In genomic region chr13:3538223-3538968, GRCm38 (mm10) we compare ENCODE assay signal across 8 mouse cellular contexts. TPM values are rescaled to one million over a fixed set of nuclear protein-coding genes. Genes with fewer than 3 reads are reported as not detected.
DNase-seq lines count a peak whose midpoint lies in the region; ATAC-seq and TF ChIP-seq lines count a peak whose summit lies in the region.

No protein-coding gene starts in this region.

- H3K9ac ChIP-seq in CH12.LX (ENCODE audit: insufficient read depth, low read depth): peak overlapping the region; percentile 95
- H3K9ac ChIP-seq in heart, embryonic 14.5 days (ENCODE audit: low read length): peak overlapping the region; percentile 99
- peak overlapping the region; percentile 96 for H3K9ac ChIP-seq in liver, embryonic 13.5 days

- H3K36me3 ChIP-seq in CH12.LX (replicated peaks in 1 of 2; ENCODE audit: control insufficient read depth in 1 of 2, insufficient read depth in 1 of 2, low read length in 1 of 2): peaks cover 0 to 6% of the 10 kb centered on the region in 2 experiments
- peaks cover 4% of the 10 kb centered on the region for H3K36me3 ChIP-seq in forebrain, embryonic 10.5 days (replicated peaks)
- peaks cover 8% of the 10 kb centered on the region; the same call in 1 of the 2 replicates for H3K36me3 ChIP-seq in heart, embryonic 14.5 days (ENCODE audit: control insufficient read depth, insufficient read depth, low read length)
- H3K36me3 ChIP-seq in liver, embryonic 13.5 days: no peaks in the 10 kb centered on the region; the same call in 1 of the 2 replicates

- peak overlapping the region; percentile 82 for H3K27ac ChIP-seq in CH12.LX (ENCODE audit: insufficient read depth, low read depth)
- peak overlapping the region; percentile 98 for H3K27ac ChIP-seq in forebrain, embryonic 10.5 days
- peak overlapping the region; percentile 97 to 100 for H3K27ac ChIP-seq in heart, embryonic 14.5 days (replicated peaks in 1 of 2; ENCODE audit: control insufficient read depth in 1 of 2, insufficient read depth in 1 of 2, low read depth in 2 of 2, low read length in 2 of 2)
- H3K27ac ChIP-seq in liver, embryonic 13.5 days: peak overlapping the region; percentile 97

- H3K27me3 ChIP-seq in CH12.LX (replicated peaks): no peaks in the 10 kb centered on the region
- H3K27me3 ChIP-seq in forebrain, embryonic 10.5 days (ENCODE audit: poor library complexity, severe bottlenecking): no peaks in the 10 kb centered on the region
- H3K27me3 ChIP-seq in heart, embryonic 14.5 days (ENCODE audit: control insufficient read depth, insufficient read depth, low read length): no peaks in the 10 kb centered on the region
- H3K27me3 ChIP-seq in liver, embryonic 13.5 days: no peaks in the 10 kb centered on the region

- TF ChIP-seq RAD21 in CH12.LX (IDR thresholded peaks at IDR 0.05; ENCODE audit: low read depth, low read length): no peak

- peak; percentile 50 for ATAC-seq in heart, embryonic 14.5 days (ENCODE audit: insufficient number of reproducible peaks, insufficient read depth, low FRiP score, low read depth)
- peak; percentile 72 for ATAC-seq in liver, embryonic 13.5 days (ENCODE audit: low read depth)

- peak overlapping the region; percentile 100 for H3K4me2 ChIP-seq in CH12.LX (ENCODE audit: insufficient read depth, low read depth, poor library complexity, severe bottlenecking)
- peak overlapping the region; percentile 91 for H3K4me2 ChIP-seq in heart, embryonic 14.5 days (ENCODE audit: low read length)
- H3K4me2 ChIP-seq in liver, embryonic 13.5 days: peak overlapping the region; percentile 78

- no peak for TF ChIP-seq EP300 in CH12.LX (IDR thresholded peaks at IDR 0.05; ENCODE audit: low read length)

- no peak for TF ChIP-seq POLR2A in CH12.LX (IDR thresholded peaks at IDR 0.05; ENCODE audit: low read depth, low read length)
- TF ChIP-seq POLR2A in brain, embryonic 14.5 days (IDR thresholded peaks at IDR 0.05; ENCODE audit: borderline replicate concordance, extremely low read depth, insufficient read depth, insufficient read length, poor library complexity, severe bottlenecking): no peak

- under 1% methylated on average over 59 of the region's 59 CpGs for WGBS in forebrain, embryonic 10.5 days
- WGBS in heart, embryonic 14.5 days: under 1% methylated on average over 59 of the region's 59 CpGs
- under 1% methylated on average over 59 of the region's 59 CpGs for WGBS in liver, embryonic 13.5 days (ENCODE audit: insufficient replicate concordance)

- TF ChIP-seq CTCF in CH12.LX (conservative IDR thresholded peaks at IDR 0.05 in 1 of 2, IDR thresholded peaks at IDR 0.05 in 1 of 2; ENCODE audit: low read depth in 2 of 2, low read length in 2 of 2): no peak
- TF ChIP-seq CTCF in brain, embryonic 14.5 days (IDR thresholded peaks at IDR 0.05; ENCODE audit: borderline replicate concordance, extremely low read depth, insufficient read depth, insufficient read length): no peak

- peak overlapping the region; percentile 80 to 96 (median 82) for H3K4me3 ChIP-seq in CH12.LX (replicated peaks in 1 of 3; ENCODE audit: low read depth in 2 of 3, low read length in 2 of 3, poor library complexity in 1 of 3)
- peak overlapping the region; percentile 96 for H3K4me3 ChIP-seq in forebrain, embryonic 10.5 days
- H3K4me3 ChIP-seq in heart, embryonic 14.5 days (ENCODE audit: control insufficient read depth in 1 of 2, insufficient read depth in 1 of 2, low read depth in 1 of 2, low read length in 2 of 2): peak overlapping the region; percentile 80 to 97
- H3K4me3 ChIP-seq in liver, embryonic 13.5 days (replicated peaks): peak overlapping the region; percentile 98

- peaks cover 5% of the 10 kb centered on the region for H3K9me3 ChIP-seq in CH12.LX (replicated peaks; ENCODE audit: low read length)
- peaks cover 11% of the 10 kb centered on the region; the same call in 1 of the 2 replicates for H3K9me3 ChIP-seq in forebrain, embryonic 10.5 days
- H3K9me3 ChIP-seq in heart, embryonic 14.5 days (ENCODE audit: control insufficient read depth, low read length): no peaks in the 10 kb centered on the region
- H3K9me3 ChIP-seq in liver, embryonic 13.5 days (replicated peaks): no peaks in the 10 kb centered on the region

- peak; percentile 27 for DNase-seq in CH12.LX (ENCODE audit: extremely low read depth)
- DNase-seq in brain, embryonic 14.5 days (ENCODE audit: low read depth): peak; percentile 83
- peak; percentile 69 for DNase-seq in forebrain, embryonic 10.5 days (ENCODE audit: extremely low spot score, low spot score)
- DNase-seq in kidney, postnatal 10 days: peak; percentile 89
- DNase-seq in liver, embryonic 13.5 days: no peak
- DNase-seq in naive thymus-derived CD4-positive, alpha-beta T cell, adult 2 months (ENCODE audit: low read depth): peak; percentile 64
- DNase-seq in telencephalon, adult 2 months (ENCODE audit: low read depth, low spot score): peak; percentile 48

- in situ Hi-C loops in CH12.LX (cut with MboI; ENCODE audit: low pct_ligation_motif_present, low pct_unique_long_range_greater_than_20kb, low sequenced_read_pairs): loop anchor here (25.0 kb wide), 1 partner anchor 126 kb away; no protein-coding TSS in a partner anchor

- H3K4me1 ChIP-seq in CH12.LX (ENCODE audit: control insufficient read depth in 1 of 2, insufficient read depth in 2 of 2): peaks cover 0 to 41% of the 10 kb centered on the region in 2 experiments; a peak in 3 of 4 replicates
- peaks cover 36% of the 10 kb centered on the region for H3K4me1 ChIP-seq in forebrain, embryonic 10.5 days
- H3K4me1 ChIP-seq in heart, embryonic 14.5 days (ENCODE audit: control insufficient read depth in 2 of 2, insufficient read depth in 2 of 2, low read length in 2 of 2): peaks cover 2 to 28% of the 10 kb centered on the region in 2 experiments
- peaks cover 48% of the 10 kb centered on the region for H3K4me1 ChIP-seq in liver, embryonic 13.5 days (replicated peaks)

- dilution Hi-C loops in CH12.LX (cut with MboI; ENCODE audit: extremely low pct_ligation_motif_present, extremely low pct_unique_long_range_greater_than_20kb, low sequenced_read_pairs): no loop called here

- H3K79me2 ChIP-seq in CH12.LX (replicated peaks; ENCODE audit: control insufficient read depth, extremely low read depth, insufficient read depth, poor library complexity, severe bottlenecking): peaks cover 52% of the 10 kb centered on the region

TF ChIP-seq in CH12.LX, 34 proteins besides CTCF, POLR2A, EP300 and RAD21:
- TF ChIP-seq ZKSCAN1 (IDR thresholded peaks at IDR 0.05; ENCODE audit: borderline replicate concordance, low read depth, low read length) (no peak), ZC3H11A (IDR thresholded peaks at IDR 0.05; ENCODE audit: low read depth, low read length) (no peak), MEF2A (IDR thresholded peaks at IDR 0.05; ENCODE audit: borderline replicate concordance, low read depth, low read length) (no peak)

RNA-seq across cellular contexts. Expression of gene Gdi2, which starts 0.5 kb away (rescaled TPM):
- total RNA-seq in CH12.LX (2012; rRNA removed) (249 and 263 TPM in 2 replicates), CH12.LX (2014; rRNA removed) (609 and 719 TPM in 2 replicates)
- 628 and 655 TPM in 2 replicates for polyA plus RNA-seq in CH12.LX (2012; ENCODE audit: insufficient read length, low read depth)
- polyA plus RNA-seq in brain, embryonic 14.5 days (2012; rRNA removed): 260 and 306 TPM in 2 replicates
- 431 and 471 TPM in 2 replicates for polyA plus RNA-seq in forebrain, embryonic 10.5 days (2016; fragmentation: Nextera tagmentation; extraction: Ambion mirVana)
- polyA plus RNA-seq in heart, embryonic 14.5 days (2014; fragmentation: Nextera tagmentation; extraction: Ambion mirVana): 339 and 361 TPM in 2 replicates
- polyA plus RNA-seq in liver, embryonic 13.5 days (2015; fragmentation: Nextera tagmentation; extraction: Ambion mirVana): 188 and 213 TPM in 2 replicates
